Mouse (Mus musculus) left cerebral cortex, adult 11 months (tissue): Measurements from ENCODE around the gene Dnajc1.

Experiments used
- DNase-seq: peaks from one replicate; pipeline ENCODE4 v3.0.0; 2022; ENCODE audit warnings: low spot score

The Dnajc1 gene

DNA sequence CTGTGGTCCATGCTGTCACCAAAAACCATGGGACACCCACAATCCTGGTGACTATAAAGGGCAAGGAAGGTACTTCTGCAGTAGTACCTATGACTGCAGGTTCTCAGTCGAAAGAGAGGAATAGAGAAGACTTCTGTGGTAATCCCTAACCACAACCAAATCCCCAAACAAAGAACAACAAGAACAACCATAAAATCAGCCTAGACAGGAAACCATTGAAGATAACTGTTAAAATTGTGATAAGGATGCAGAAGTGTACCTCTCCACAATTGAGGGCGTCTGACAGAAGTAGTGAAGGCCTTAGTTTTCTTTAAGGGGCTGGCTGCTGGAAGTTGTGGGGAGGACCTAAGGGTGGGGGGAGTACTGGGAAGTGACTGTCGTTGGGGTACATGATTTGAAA lies 91.7 kb downstream of the Dnajc1 start:
- DNase-seq, result no peak

DNA sequence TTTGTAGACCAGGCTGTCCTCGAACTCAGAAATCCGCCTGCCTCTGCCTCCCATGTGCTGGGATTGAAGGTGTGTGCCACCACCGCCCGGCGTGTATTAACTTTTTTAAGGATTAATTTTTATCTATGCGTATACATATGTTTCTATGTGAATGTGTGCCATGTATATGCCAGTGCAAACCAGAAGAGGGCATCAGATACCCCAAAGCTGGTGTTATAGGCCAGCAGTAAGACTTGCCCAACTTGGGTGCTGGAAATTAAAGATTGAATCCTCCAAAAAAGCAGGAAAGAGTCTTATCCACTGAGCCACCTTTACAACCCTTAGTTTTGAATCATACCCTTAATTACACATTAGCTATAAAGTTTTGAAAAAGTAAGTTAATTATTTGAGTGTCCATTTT lies 107.5 kb downstream of the Dnajc1 start:
- no peak for DNase-seq

- no peak for DNase-seq
These were observed 126.9 kb downstream of the Dnajc1 start for GRCm38 (mm10) chr2:18265736-18266135.

GRCm38 (mm10) chr2:18264579-18264978 lies 128.1 kb downstream of the Dnajc1 start:
- DNase-seq, result no peak

- DNase-seq, result no peak
These were observed 130.3 kb downstream of the Dnajc1 start for GRCm38 (mm10) chr2:18262298-18262697.

GRCm38 (mm10) chr2:18249224-18249623 lies 143.4 kb downstream of the Dnajc1 start:
- no peak for DNase-seq

- DNase-seq, result no peak
These were observed 157.1 kb downstream of the Dnajc1 start for GRCm38 (mm10) chr2:18235524-18235923.

GRCm38 (mm10) chr2:18232883-18233567 lies 159.6 kb downstream of the Dnajc1 start:
- no peak for DNase-seq

- no peak for DNase-seq
These were observed 161.5 kb downstream of the Dnajc1 start for GRCm38 (mm10) chr2:18231143-18231542.

DNA sequence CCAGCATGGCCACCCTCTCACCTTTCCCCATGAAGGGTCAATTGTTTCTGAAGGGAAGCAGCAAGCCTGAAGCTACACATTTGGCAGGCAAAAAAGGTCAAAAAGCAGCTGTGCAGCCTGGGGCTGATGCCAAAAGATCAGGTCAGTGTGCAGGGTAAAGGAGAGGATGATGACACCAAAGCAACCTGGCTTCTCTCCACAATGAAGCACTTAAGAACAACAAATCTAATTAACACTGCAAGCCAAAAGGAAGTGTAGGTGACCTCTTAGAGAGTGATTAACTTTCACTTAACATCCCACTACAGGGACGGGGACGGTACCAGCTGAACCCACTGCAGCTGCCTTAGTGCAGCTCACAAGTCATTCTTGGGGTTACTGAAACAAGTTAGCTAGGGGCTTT lies 163.4 kb downstream of the Dnajc1 start:
- no peak for DNase-seq

- DNase-seq, result no peak
These were observed 164.1 kb downstream of the Dnajc1 start for GRCm38 (mm10) chr2:18228486-18229062.

- no peak for DNase-seq
These were observed 173.1 kb downstream of the Dnajc1 start for GRCm38 (mm10) chr2:18219569-18219968.

DNA sequence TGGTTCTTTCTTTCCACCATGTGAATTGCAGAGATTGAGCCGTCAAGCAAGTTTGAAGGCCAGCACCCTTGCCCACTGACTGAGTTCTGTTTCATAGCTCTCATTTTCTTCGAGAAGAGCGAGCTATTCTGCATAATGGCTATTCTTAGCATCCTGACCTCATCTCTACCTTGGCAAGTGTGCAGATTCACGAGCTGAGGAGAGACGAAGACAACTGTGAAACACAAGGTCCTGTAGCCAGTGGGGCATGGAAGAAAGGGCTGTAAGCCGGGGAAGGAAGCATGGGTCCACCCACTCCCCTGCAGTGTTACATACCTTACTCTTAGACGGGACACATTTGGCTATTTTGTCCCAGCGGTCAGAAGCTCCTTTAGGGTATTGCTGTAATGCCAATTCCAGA lies 173.5 kb downstream of the Dnajc1 start:
- no peak for DNase-seq

- no peak for DNase-seq
These were observed 174.1 kb downstream of the Dnajc1 start for GRCm38 (mm10) chr2:18218500-18218899.

- DNase-seq, result no peak
These were observed 174.8 kb downstream of the Dnajc1 start for GRCm38 (mm10) chr2:18217867-18218266.

DNA sequence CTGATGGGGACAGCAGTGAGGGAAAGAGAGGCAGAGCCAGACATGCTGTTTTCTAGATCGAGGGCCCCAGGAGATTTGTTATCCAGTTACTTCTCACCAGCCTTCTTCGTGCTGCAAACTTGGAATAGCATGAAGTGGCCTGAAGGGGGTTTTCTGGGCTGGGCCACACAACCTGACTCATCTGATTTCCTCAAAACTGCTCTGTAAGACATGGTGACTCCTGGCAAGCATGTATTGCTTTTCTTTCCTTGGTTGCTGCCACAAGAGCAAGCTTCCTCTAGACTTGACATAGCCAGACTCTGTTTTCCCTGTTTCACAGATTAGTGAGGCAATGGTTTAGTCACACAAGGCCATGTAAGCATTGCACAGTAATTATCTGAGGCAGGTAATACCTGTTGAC lies 178.6 kb downstream of the Dnajc1 start:
- DNase-seq, result no peak

- no peak for DNase-seq
These were observed 182.7 kb downstream of the Dnajc1 start for GRCm38 (mm10) chr2:18209948-18210347.

GRCm38 (mm10) chr2:18209211-18209823 lies 183.3 kb downstream of the Dnajc1 start:
- DNase-seq, result no peak

DNA sequence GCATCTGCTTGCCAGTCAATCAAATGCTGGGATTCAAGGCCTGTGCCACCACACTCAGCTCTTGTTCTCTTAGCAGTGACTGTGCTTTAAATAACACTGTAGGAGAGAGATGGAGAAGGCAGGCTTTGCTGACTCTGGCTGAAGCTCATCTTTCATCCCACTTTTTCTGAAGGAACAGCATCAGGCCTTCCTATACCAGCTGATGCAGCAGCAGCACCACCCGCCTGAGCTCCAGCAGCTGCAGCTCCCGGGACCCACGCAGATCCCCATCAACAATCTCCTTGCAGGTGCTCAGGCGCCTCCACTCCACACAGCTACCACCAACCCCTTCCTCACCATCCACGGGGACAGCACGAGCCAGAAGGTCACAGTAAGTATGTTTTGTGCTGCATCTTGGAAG lies 184.1 kb downstream of the Dnajc1 start:
- peak; percentile 69 for DNase-seq

DNA sequence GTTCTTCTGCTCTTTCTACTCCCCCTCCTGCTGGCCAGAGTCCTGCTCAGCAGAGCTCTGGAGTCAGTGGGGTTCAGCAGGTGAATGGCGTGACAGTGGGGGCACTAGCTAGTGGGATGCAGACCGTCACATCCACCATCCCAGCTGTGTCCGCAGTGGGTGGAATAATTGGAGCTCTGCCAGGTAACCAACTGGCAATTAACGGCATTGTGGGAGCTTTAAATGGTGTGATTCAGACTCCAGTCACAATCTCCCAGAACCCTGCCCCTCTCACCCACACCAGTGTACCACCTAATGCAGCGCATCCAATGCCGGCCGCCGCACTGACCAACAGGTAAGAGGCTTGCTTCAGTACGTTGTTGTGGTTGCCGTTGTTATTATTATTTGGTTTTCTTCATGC lies 185.8 kb downstream of the Dnajc1 start:
- DNase-seq, result peak; percentile 25

GRCm38 (mm10) chr2:18205118-18205517 lies 187.5 kb downstream of the Dnajc1 start:
- no peak for DNase-seq

- no peak for DNase-seq
These were observed 189.7 kb downstream of the Dnajc1 start for GRCm38 (mm10) chr2:18202923-18203322.

DNA sequence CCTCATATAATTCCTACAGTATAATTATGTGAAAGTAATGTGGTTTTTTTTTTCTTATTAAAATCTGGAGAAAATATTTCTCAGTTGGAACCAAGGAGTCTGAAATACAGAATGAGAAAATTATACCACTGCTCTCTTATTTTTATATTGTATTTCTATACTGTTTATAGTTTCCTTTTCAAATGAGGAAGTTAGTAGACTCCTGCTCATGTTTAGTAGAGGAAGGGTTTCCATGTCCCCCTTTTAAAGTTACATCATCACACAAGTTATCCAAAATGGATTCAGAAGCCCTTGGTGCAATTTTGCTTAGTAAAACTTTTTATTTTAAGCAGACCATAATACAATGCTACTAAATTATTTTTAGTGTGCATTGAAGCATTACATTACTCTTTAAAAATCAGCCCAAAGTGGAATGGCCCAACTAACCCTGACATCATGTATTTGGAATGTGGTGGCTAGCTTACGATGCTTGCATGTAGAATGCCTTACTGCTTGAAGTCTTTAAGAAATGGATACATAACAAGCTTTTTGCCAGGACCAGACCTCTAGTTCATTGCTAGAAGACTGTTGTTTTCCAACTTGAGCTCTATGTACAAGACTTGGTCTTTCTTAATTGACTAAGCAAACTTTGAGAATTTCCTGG lies 190.7 kb downstream of the Dnajc1 start:
- no peak for DNase-seq
